Mouse (Mus musculus) cortical plate, adult 2 months (tissue): Measurements from ENCODE around the gene Srd5a3.

Experiments used
- CTCF ChIP-seq: fragments of 200-500 bp; IDR thresholded peaks from 2 replicates; pipeline ENCODE4 v1.5.1; 2011; ENCODE audit warnings: mild to moderate bottlenecking, control low read depth, low read length; ENCODE audit not compliant: insufficient read depth; ENCODE audit errors: extremely low read depth
- POLR2A ChIP-seq: fragments of 200-500 bp; IDR thresholded peaks from 2 replicates; pipeline ENCODE4 v1.6.1; 2011; ENCODE audit warnings: mild to moderate bottlenecking, low read length, control low read depth; ENCODE audit not compliant: insufficient read depth; ENCODE audit errors: extremely low read depth

GRCm38 (mm10) chr5:76182326-76182725, 42.3 kb downstream of the Srd5a3 start:
- no peak for TF ChIP-seq CTCF
- no peak for TF ChIP-seq POLR2A
